24 mouse cellular contexts compared by ENCODE assay signal in the genomic region with DNA sequence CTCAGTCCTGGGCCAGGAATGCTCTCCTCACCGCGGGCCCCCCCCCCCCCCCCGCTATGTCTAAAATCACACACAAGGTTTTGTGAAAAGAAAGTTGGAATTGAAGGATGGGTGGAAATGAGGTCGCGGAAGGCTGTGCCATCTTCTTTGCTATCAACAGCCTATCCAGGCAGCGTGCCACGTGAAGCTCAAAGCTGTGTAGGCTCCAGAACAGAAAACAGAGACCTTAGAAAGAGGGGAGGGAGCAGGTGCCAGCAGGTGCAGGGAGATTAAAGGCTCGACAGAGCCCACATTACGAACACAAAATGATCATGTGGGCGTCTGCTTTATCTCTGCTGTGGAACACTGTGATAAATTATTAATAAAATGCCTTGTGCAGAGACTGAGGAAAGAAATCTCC.
DNase-seq lines count a peak whose midpoint lies in the region; ATAC-seq and TF ChIP-seq lines count a peak whose summit lies in the region.
"Had no signal": no experiment of that assay in that cellular context is flagged by ENCODE, and none has a peak within 500 bp of the region (broad histone marks: within the 10 kb centered on the region; RNA-seq: fewer than 3 reads in every experiment).

No protein-coding gene starts in this region.

- ATAC-seq in forebrain, embryonic 14.5 days = peak; percentile 12; the same call in 1 of the 2 replicates
- no peak for ATAC-seq in forebrain, embryonic 12.5 days (ENCODE audit: low FRiP score)
- ATAC-seq in midbrain, embryonic 14.5 days (ENCODE audit: low FRiP score, low TSS enrichment) = no peak
- ATAC-seq in midbrain, postnatal 0 days (ENCODE audit: low FRiP score) = no peak
- 0 out of 2 replicates have a peak, but pooled peaks have one; percentile 37 for ATAC-seq in midbrain, embryonic 16.5 days
- ATAC-seq: forebrain, embryonic 16.5 days; inflammation-experienced regulatory T-cells, adult 6 months had no signal

- H3K9me3 ChIP-seq in forebrain, embryonic 14.5 days (replicated peaks; ENCODE audit: control insufficient read depth, low read length) = no peaks in the 10 kb centered on the region
- H3K9me3 ChIP-seq in forebrain, embryonic 12.5 days = no peaks in the 10 kb centered on the region
- no peaks in the 10 kb centered on the region for H3K9me3 ChIP-seq in midbrain, embryonic 14.5 days (ENCODE audit: control insufficient read depth, low read length)
- H3K9me3 ChIP-seq in midbrain, postnatal 0 days (ENCODE audit: low read length) = no peaks in the 10 kb centered on the region
- no peaks in the 10 kb centered on the region for H3K9me3 ChIP-seq in midbrain, embryonic 16.5 days (replicated peaks; ENCODE audit: control insufficient read depth, low read length, poor library complexity, severe bottlenecking)
- H3K9me3 ChIP-seq: embryonic facial prominence, embryonic 12.5 days; G1E; limb, embryonic 13.5 days; liver, embryonic 13.5 days; midbrain, embryonic 12.5 days had no signal

- no peak for TF ChIP-seq CTCF in midbrain, postnatal 0 days (IDR thresholded peaks at IDR 0.05)

- H3K36me3 ChIP-seq in forebrain, embryonic 14.5 days (ENCODE audit: control insufficient read depth, insufficient read depth, low read length) = no peaks in the 10 kb centered on the region
- no peaks in the 10 kb centered on the region for H3K36me3 ChIP-seq in forebrain, embryonic 12.5 days (replicated peaks)
- H3K36me3 ChIP-seq in midbrain, embryonic 14.5 days (ENCODE audit: control insufficient read depth, insufficient read depth, low read length) = no peaks in the 10 kb centered on the region
- H3K36me3 ChIP-seq in midbrain, postnatal 0 days (ENCODE audit: insufficient read depth, low read length) = no peaks in the 10 kb centered on the region
- H3K36me3 ChIP-seq in midbrain, embryonic 16.5 days (ENCODE audit: control insufficient read depth, insufficient read depth, low read length) = no peaks in the 10 kb centered on the region
- H3K36me3 ChIP-seq: embryonic facial prominence, embryonic 12.5 days; G1E; limb, embryonic 13.5 days; liver, embryonic 13.5 days; midbrain, embryonic 12.5 days had no signal

- 37% methylated on average over 10 of the region's 10 CpGs for WGBS in forebrain, embryonic 14.5 days
- WGBS in forebrain, embryonic 12.5 days = 45% methylated on average over 10 of the region's 10 CpGs
- WGBS in midbrain, embryonic 14.5 days = 33% methylated on average over 10 of the region's 10 CpGs
- 32% methylated on average over 10 of the region's 10 CpGs for WGBS in midbrain, postnatal 0 days
- WGBS in midbrain, embryonic 16.5 days = 27% methylated on average over 10 of the region's 10 CpGs

- no peak overlapping the region for H3K4me3 ChIP-seq in forebrain, embryonic 14.5 days (ENCODE audit: low read depth, low read length)
- no peak overlapping the region for H3K4me3 ChIP-seq in forebrain, embryonic 12.5 days (replicated peaks)
- H3K4me3 ChIP-seq in midbrain, embryonic 14.5 days (replicated peaks; ENCODE audit: low read depth, low read length) = no peak overlapping the region
- H3K4me3 ChIP-seq in midbrain, postnatal 0 days (ENCODE audit: low read depth, low read length) = no peak overlapping the region
- H3K4me3 ChIP-seq in midbrain, embryonic 16.5 days (ENCODE audit: low read depth, low read length) = no peak overlapping the region
- H3K4me3 ChIP-seq: embryonic facial prominence, embryonic 12.5 days; erythroblast, embryonic 14.5 days; limb, embryonic 13.5 days; liver, embryonic 13.5 days; midbrain, embryonic 12.5 days had no signal

- H3K4me2 ChIP-seq in forebrain, embryonic 14.5 days (ENCODE audit: low read length) = no peak overlapping the region
- no peak overlapping the region for H3K4me2 ChIP-seq in forebrain, embryonic 12.5 days
- H3K4me2 ChIP-seq in midbrain, embryonic 14.5 days (ENCODE audit: low read length) = no peak overlapping the region
- no peak overlapping the region for H3K4me2 ChIP-seq in midbrain, postnatal 0 days (ENCODE audit: low read depth, low read length, poor library complexity, severe bottlenecking)
- H3K4me2 ChIP-seq in midbrain, embryonic 16.5 days (ENCODE audit: low read length) = no peak overlapping the region
- H3K4me2 ChIP-seq: embryonic facial prominence, embryonic 12.5 days; limb, embryonic 13.5 days; liver, embryonic 13.5 days; lung, embryonic 14.5 days; midbrain, embryonic 12.5 days had no signal

- no peaks in the 10 kb centered on the region for H3K27me3 ChIP-seq in forebrain, embryonic 14.5 days (replicated peaks; ENCODE audit: control insufficient read depth, insufficient read depth, low read length)
- no peaks in the 10 kb centered on the region for H3K27me3 ChIP-seq in forebrain, embryonic 12.5 days
- no peaks in the 10 kb centered on the region for H3K27me3 ChIP-seq in midbrain, embryonic 14.5 days (ENCODE audit: control insufficient read depth, insufficient read depth, low read length)
- 0 out of 2 replicates have a peak, but pooled peaks cover 4% of the 10 kb centered on the region for H3K27me3 ChIP-seq in midbrain, postnatal 0 days (ENCODE audit: insufficient read depth, low read length)
- no peaks in the 10 kb centered on the region for H3K27me3 ChIP-seq in midbrain, embryonic 16.5 days (ENCODE audit: control insufficient read depth, insufficient read depth, low read depth, low read length)
- H3K27me3 ChIP-seq: embryonic facial prominence, embryonic 12.5 days; limb, embryonic 13.5 days had no signal

- H3K27ac ChIP-seq in forebrain, embryonic 14.5 days (ENCODE audit: low read depth, low read length) = no peak overlapping the region
- H3K27ac ChIP-seq in forebrain, embryonic 12.5 days = no peak overlapping the region
- H3K27ac ChIP-seq in midbrain, embryonic 14.5 days (replicated peaks; ENCODE audit: low read depth, low read length) = no peak overlapping the region
- H3K27ac ChIP-seq in midbrain, postnatal 0 days (ENCODE audit: low read depth, low read length) = no peak overlapping the region
- no peak overlapping the region for H3K27ac ChIP-seq in midbrain, embryonic 16.5 days (ENCODE audit: low read length)
- H3K27ac ChIP-seq: embryonic facial prominence, embryonic 12.5 days; limb, embryonic 13.5 days; liver, embryonic 13.5 days; macrophage; midbrain, embryonic 12.5 days; stomach, postnatal 0 days had no signal

- peak; percentile 17 for DNase-seq in forebrain, embryonic 14.5 days (ENCODE audit: low spot score)
- DNase-seq in midbrain, embryonic 14.5 days = peak; percentile 41
- DNase-seq in midbrain, postnatal 0 days (ENCODE audit: low spot score) = no peak
- peak; percentile 62 for DNase-seq in thymus, postnatal 14 days
- no peak for DNase-seq in kidney, adult 9 months
- DNase-seq in spleen, postnatal 4 days (ENCODE audit: low spot score in 2 of 2) = no peak
- DNase-seq: adrenal gland, postnatal 25 days; cerebellum, adult 9-10 months; gastrocnemius, postnatal 36 days; kidney, adult 2 months; kidney, postnatal 14 days; liver, embryonic 13.5 days; lung, embryonic 14.5 days had no signal

- H3K9ac ChIP-seq in forebrain, embryonic 14.5 days (ENCODE audit: low read length) = no peak overlapping the region
- no peak overlapping the region for H3K9ac ChIP-seq in forebrain, embryonic 12.5 days
- no peak overlapping the region for H3K9ac ChIP-seq in midbrain, embryonic 14.5 days (replicated peaks; ENCODE audit: low read length)
- H3K9ac ChIP-seq in midbrain, postnatal 0 days (replicated peaks; ENCODE audit: low read length, poor library complexity, severe bottlenecking) = no peak overlapping the region
- no peak overlapping the region for H3K9ac ChIP-seq in midbrain, embryonic 16.5 days (ENCODE audit: low read depth, low read length)
- H3K9ac ChIP-seq: embryonic facial prominence, embryonic 12.5 days; limb, embryonic 13.5 days; liver, embryonic 13.5 days; lung, embryonic 14.5 days; midbrain, embryonic 12.5 days had no signal

- no peaks in the 10 kb centered on the region for H3K4me1 ChIP-seq in forebrain, embryonic 14.5 days (ENCODE audit: control insufficient read depth, insufficient read depth, low read length)
- H3K4me1 ChIP-seq in forebrain, embryonic 12.5 days = peaks cover 7% of the 10 kb centered on the region; the same call in 1 of the 2 replicates
- H3K4me1 ChIP-seq in midbrain, embryonic 14.5 days (ENCODE audit: control insufficient read depth, insufficient read depth, low read length) = no peaks in the 10 kb centered on the region
- H3K4me1 ChIP-seq in midbrain, postnatal 0 days (ENCODE audit: insufficient read depth, low read length) = no peaks in the 10 kb centered on the region
- peaks cover 5% of the 10 kb centered on the region for H3K4me1 ChIP-seq in midbrain, embryonic 16.5 days (ENCODE audit: control insufficient read depth, insufficient read depth, low read length)
- H3K4me1 ChIP-seq: liver, embryonic 13.5 days had no signal

Comparison
In these comparisons a context has a peak if more than half of its experiments do, and no peak if none do; other contexts are left out.
1. ATAC-seq: peak in forebrain, embryonic 14.5 days (single experiment) and midbrain, embryonic 16.5 days (single experiment); none in forebrain, embryonic 12.5 days (single experiment), midbrain, embryonic 14.5 days (single experiment) and midbrain, postnatal 0 days (single experiment).
2. DNase-seq: peak in forebrain, embryonic 14.5 days (single experiment), midbrain, embryonic 14.5 days (single experiment) and thymus, postnatal 14 days (single experiment); none in midbrain, postnatal 0 days (single experiment), kidney, adult 9 months (single experiment) and spleen, postnatal 4 days (0 of 2).